Mouse (Mus musculus) thymus, postnatal 0 days (tissue): ENCODE data around the gene Cox5b. TPM values are rescaled to one million over a fixed set of nuclear protein-coding genes. Genes with fewer than 3 reads are reported as not detected.
"Not testable (repeated sequence)": the region's sequence is repeated elsewhere in the genome, so short reads cannot be mapped to it uniquely, and the experiment has no call there.

Experiments used
- DNase-seq: peaks from one replicate; pipeline ENCODE4 v3.0.0-alpha.2; 2015; ENCODE audit warnings: low spot score
- polyA plus RNA-seq: library from polyadenylated mRNA; unstranded; fragments of >200 nt; fragmentation: Nextera tagmentation; extraction: Ambion mirVana; gene quantifications from 2 replicates; pipeline ENCODE4 v1.2.1, GENCODE M21; 2015

Cox5b gene
- polyA plus RNA-seq, result 679 and 701 TPM in 2 replicates

DNA sequence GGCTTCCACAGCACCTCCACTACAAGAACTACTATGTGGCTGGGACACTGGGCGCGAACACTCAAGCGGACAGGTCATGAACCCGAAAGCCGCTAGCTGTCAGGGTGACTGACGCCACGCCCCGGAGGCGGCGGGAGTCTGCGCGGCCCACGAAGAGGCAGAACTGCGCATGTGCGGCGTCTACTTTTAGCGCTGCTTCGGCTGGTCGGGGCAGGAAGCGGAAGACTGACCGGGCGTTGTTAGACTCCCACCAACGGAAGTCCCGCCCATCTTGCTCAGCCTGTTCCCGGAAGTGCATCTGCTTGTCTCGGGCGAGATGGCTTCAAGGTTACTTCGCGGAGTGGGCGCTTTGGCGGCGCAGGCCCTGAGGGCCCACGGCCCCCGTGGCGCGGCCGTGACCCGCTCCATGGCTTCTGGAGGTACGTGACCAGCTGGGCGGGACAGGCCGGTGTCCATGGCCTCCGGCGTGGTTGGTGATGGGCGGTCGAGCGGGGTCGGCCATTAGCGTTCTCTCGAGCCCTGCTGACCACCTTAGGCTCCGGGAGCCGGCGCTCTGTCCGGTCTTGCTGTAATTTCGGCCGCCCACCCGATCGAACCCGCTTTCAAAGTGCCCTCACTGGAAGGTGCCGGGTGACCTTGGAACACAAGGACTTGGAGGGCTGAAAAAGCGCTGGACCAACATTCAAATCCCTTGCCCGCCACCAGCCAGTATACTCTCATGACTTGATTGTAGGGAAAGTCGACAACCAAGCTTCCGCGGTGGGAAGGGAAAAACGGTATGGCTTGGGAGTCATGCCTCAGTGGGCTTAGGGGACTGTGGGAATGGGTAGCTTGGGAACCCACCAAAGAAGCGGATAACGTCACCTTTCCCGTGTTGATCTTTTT lies at the start of gene Cox5b:
TSS of gene Cox5b (plus strand) at position 179 of the 885 bp plus-strand sequence.
- peak; percentile 99 for DNase-seq

DNA sequence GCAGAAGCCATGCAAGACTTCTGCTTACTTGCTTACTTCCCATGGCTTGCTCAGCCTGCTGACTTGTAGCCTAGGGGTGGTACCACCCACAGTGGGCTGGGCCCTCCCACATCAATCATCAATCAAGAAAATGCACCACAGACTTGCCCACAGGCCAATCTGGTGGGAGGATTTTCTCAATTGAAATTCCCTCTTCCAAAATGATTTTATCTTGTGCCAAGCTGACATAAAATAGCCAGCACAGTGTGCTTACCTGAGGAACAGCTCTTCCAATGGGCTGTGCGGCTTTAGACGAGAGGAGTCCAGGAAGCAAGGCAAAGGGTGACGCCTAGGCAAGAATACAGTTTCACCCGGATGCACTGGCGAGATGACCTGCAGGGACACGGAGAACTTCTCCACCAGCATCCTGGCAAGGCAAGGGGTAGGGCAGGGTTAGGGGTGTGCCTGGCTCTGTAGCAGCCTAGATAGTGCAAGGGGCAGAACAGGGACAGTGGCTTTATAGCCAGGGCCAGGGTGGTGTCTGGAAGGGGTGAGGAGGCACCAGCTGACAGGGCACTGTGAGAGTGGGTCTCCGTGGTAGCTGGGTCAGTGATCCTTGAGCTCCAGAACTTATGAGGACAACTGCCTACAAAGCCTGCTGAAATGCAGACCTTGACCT lies 47.2 kb upstream of the Cox5b start:
- DNase-seq, result no peak

DNA sequence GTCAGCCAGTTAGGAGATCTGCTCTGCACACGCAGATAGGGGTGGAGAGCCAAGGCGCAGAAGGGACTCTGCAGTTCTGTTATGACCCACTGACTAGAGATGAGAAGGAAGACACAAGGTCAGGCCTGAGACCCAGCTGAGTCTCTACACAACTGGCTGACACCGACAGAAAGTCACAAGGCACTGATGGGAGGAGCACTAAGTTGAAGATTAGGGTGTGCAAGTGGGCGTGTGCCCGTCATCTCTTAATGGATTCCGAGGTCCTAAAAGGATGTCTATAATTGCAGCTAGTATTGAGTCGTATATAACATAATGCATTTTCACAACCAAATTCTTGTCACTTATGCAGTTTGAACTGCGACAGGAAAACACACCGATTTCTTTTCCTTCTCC lies 46.6 kb upstream of the Cox5b start:
- no peak for DNase-seq

DNA sequence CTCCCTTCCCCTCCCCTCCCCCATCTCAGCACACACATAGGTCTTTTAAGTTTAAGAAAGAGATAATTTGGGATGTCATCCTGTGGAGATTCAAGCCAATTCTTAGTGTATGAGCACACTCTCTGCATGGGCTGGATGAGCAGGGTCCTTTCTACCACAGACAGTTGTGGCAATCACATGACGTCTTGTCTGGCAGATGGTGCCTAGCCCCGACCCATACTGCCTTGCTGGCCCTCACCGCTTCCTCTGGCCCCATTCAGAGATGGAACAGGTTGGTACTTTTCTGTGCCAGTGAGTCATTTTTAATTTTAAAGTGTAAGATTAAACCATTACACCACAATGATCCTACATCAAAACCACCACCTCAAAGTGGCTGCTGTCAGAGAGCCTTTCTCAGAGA lies 45.0 kb upstream of the Cox5b start:
- no peak for DNase-seq

DNA sequence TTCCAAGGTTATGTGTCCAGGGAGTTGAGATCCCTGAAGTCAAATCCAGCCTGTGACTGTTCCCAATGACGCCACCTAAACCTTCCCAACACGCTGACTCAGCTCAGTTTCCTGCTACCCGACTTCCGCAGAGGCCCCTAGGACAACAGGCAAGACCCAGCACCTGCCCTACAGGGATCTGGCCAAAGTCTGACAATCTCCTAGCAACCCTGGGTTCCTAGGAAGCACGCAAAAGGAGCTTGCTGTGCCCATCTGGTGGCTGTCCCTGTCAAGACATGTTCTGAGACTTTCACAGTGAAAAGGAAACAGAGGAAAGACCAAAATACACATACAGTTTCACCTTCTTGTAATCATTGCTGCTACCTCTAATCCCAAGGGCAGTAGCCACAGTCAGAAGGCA lies 43.6 kb upstream of the Cox5b start:
- no peak for DNase-seq

GRCm38 (mm10) chr1:36655039-36655438 lies 36.2 kb upstream of the Cox5b start:
- no peak for DNase-seq

GRCm38 (mm10) chr1:36656233-36656632 lies 35.0 kb upstream of the Cox5b start:
- no peak for DNase-seq

GRCm38 (mm10) chr1:36657658-36658415 lies 33.4 kb upstream of the Cox5b start:
- no peak for DNase-seq

- DNase-seq, result no peak
These were observed 32.4 kb upstream of the Cox5b start for GRCm38 (mm10) chr1:36658621-36659399.

DNA sequence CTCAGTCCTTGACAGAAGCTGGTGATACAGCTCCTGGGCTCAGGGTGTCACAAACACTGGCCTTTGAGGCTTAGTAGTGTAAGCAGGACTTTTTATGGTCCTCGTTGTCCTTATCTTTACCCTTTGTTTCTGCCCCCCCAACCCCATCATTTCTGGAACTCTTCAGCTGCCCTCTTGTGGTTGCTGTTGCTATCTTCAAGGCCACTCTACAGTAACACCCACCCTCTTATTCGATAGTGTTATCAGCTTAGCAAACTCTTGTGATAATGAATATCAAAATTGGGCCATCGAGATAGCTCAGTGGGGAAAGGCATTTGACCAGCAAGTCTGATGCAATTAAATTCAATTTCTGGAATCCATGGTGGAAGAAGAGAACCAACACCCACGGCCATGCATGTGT lies 26.8 kb upstream of the Cox5b start:
- peak; percentile 9 for DNase-seq

GRCm38 (mm10) chr1:36665165-36665723 lies 26.0 kb upstream of the Cox5b start:
- DNase-seq, result no peak

GRCm38 (mm10) chr1:36665934-36666333 lies 25.3 kb upstream of the Cox5b start:
- no peak for DNase-seq

GRCm38 (mm10) chr1:36668007-36668406 lies 23.2 kb upstream of the Cox5b start:
- DNase-seq, result not testable (repeated sequence)

DNA sequence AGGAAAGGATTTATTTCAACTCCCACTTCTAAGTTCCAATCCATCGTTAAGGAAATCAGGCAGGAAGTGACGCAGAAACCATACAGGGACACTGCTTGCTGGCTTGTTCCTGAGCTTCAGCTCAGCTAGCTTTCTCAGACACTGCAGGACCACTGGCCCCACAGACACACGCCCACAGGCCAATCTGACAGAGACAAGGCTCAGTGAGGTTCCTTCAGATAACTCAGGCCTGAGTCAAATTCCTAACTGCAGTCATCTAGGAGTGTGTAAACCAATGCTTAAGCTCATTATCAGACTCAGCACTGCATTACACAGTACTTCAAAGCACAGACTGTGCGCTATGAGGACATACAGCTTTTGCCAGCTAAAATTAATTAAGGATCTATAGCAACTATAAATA lies 21.0 kb upstream of the Cox5b start:
- no peak for DNase-seq

- no peak for DNase-seq
These were observed 20.0 kb upstream of the Cox5b start for GRCm38 (mm10) chr1:36671260-36671659.

GRCm38 (mm10) chr1:36672648-36673350 lies 18.4 kb upstream of the Cox5b start:
- no peak for DNase-seq

- no peak for DNase-seq
These were observed 16.3 kb upstream of the Cox5b start for GRCm38 (mm10) chr1:36674936-36675335.

DNA sequence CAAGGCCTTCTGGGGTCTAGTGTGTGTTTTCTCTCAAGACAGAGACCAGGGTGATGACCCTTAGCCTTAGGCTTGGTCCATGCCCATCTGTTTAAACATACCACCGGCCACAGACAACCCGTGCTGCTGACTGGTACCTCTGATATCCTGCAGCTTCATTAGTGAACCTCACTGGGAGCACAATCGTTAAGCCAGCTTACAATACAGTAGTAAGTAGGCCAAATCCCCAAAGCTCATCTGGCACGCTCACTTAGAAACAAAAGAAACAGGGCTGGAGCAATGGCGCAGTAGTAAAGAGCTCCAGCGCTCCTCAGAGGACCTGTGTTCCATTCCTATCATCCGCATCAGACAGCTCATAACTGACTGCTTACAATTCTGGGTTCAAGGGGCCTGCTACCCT lies 10.4 kb upstream of the Cox5b start:
- no peak for DNase-seq

- DNase-seq, result no peak
These were observed 8.5 kb upstream of the Cox5b start, which contains the start of gene Fam178b for GRCm38 (mm10) chr1:36682620-36683355. Fam178b (minus strand) TSS chr1:36683183.
